Mouse (Mus musculus) olfactory bulb, adult 2 months (tissue): ENCODE data around the gene Rcor1. TPM values are rescaled to one million over a fixed set of nuclear protein-coding genes. Genes with fewer than 3 reads are reported as not detected.

Experiments
- H3K27ac ChIP-seq: fragments of 200-500 bp; 2 replicates; pipeline ENCODE4 v1.5.1; 2012; ENCODE audit warnings: low read depth, low read length; ENCODE audit not compliant: insufficient read depth
- H3K4me1 ChIP-seq: fragments of 200-500 bp; 2 replicates; pipeline ENCODE4 v1.6.1; 2012; ENCODE audit warnings: low read length; ENCODE audit not compliant: control insufficient read depth, insufficient read depth
- H3K4me3 ChIP-seq: fragments of 200-500 bp; 2 replicates; pipeline ENCODE4 v1.5.1; 2012; ENCODE audit warnings: mild to moderate bottlenecking, low read depth, low read length, moderate library complexity; ENCODE audit not compliant: insufficient read depth
- CTCF ChIP-seq: fragments of 200-500 bp; IDR thresholded peaks from 2 replicates; pipeline ENCODE4 v1.5.1; 2012; ENCODE audit warnings: low read depth, mild to moderate bottlenecking, low read length, moderate library complexity; ENCODE audit not compliant: insufficient read depth
- POLR2A ChIP-seq: fragments of 200-500 bp; IDR thresholded peaks from 2 replicates; pipeline ENCODE4 v1.6.1; 2012; ENCODE audit warnings: mild to moderate bottlenecking, low read depth, low read length, moderate library complexity; ENCODE audit not compliant: insufficient read depth
- WGBS: fragments of 180-500 bp; shearing (Covaris S2); methylation state at CpG from one replicate; pipeline ENCODE4 v1.1.7; 2018; 5-methylcytosine and 5-hydroxymethylcytosine counted together
- polyA plus RNA-seq: library from polyadenylated mRNA; stranded (reverse); fragments of >200 nt; gene quantifications from 2 replicates; pipeline ENCODE4 v1.2.4, GENCODE M21; 2012; ENCODE audit warnings: low replicate concordance; ENCODE audit not compliant: missing spikeins, insufficient read depth, insufficient read length

The Rcor1 gene
- polyA plus RNA-seq, 1 experiment: not detected

DNA sequence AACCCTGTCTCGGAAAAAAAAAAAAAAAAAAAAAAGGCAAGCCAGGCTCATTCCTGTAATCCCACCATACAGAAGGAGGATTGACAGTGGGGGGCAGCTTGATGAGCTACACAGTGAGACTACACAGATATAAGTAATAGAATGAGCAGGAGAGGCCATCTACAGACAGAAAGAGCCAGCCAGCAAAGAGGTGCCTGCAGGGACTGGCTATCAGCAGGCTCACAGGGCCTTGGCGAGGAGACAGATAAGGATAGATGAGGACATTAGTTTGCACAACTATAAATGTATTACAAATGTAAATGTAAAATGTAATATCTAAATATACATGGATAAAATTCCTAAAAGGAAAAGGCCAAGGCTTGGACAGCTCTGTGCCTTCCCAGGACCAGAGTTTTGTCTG lies 39.3 kb upstream of the Rcor1 start:
- H3K4me3 ChIP-seq: no peak overlapping the region
- TF ChIP-seq POLR2A (no peak), CTCF (no peak)
- 70% methylated on average over 2 of the region's 2 CpGs for WGBS
- no peak overlapping the region for H3K27ac ChIP-seq
- H3K4me1 ChIP-seq: no peaks in the 10 kb centered on the region

DNA sequence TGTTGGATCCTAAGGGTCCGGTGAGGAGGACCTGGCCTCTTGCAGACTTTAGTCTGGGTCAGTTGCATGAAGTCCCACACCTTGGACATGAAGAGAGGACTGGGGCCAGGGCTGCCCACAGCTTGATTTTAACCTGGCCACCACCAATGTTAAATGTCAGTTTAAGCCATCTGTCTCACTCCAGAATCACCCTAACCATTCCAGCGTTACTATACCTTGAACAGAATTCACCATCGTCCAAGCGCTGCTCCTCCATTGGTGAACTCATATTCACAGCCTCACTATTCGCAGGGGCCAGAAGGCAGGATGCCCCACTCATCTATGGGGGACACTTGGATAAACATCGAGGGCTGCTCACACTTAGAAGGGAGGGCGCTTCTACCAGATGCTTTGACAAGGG lies 38.2 kb upstream of the Rcor1 start:
- no peak overlapping the region for H3K4me3 ChIP-seq
- 95% methylated on average over 7 of the region's 7 CpGs for WGBS
- no peak for TF ChIP-seq POLR2A
- no peak for TF ChIP-seq CTCF

DNA sequence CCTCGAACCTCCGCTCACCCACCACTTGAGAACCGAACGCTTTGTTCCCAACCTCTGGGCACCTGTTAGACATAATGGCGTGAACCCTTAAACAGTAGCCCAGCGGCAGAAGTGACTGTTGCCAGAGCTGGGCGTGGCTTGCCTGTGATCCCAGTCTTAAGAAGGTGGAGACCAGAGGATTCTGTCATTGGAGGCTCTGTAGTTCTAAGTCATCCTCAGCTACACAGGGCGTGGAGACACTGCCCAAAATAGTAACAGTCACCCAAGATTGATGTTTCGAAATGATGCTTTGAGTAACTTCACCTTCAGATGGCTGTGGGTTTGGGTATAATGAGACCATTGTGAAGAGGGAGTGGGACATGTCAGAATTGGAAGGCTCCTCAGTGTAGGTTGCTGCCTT lies 35.0 kb upstream of the Rcor1 start:
- TF ChIP-seq CTCF: no peak
- no peak for TF ChIP-seq POLR2A
- WGBS: 85% methylated on average over 9 of the region's 9 CpGs
- Histone ChIP-seq H3K27ac (no peak overlapping the region), H3K4me1 (peaks cover 22% of the 10 kb centered on the region), H3K4me3 (no peak overlapping the region)

More for the DNA sequence above, 38.2 kb upstream of the Rcor1 start:
- Histone ChIP-seq H3K4me1 (no peaks in the 10 kb centered on the region), H3K27ac (no peak overlapping the region)

DNA sequence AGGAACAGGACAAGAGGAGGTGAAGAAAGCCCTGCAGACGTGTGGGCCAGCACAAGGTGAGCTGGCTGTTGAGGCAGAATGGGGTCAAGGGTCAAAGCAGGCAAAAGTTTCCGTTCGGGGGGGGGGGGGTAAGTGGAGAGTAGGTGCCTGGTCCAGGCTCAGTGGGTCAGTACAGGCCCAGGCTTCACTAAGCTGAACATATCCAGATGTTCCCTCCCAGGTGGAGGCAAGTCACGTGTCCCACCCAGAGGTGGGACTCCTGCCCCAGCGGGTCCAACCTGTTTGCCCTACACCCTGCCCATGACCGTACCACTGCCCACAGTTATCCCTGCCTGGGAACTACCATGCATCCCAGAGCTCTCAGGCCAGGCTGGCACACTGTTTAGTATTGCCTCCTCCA lies 33.3 kb upstream of the Rcor1 start:
- Histone ChIP-seq H3K27ac (no peak overlapping the region), H3K4me3 (no peak overlapping the region), H3K4me1 (peaks cover 22% of the 10 kb centered on the region)
- 82% methylated on average over 6 of the region's 6 CpGs for WGBS
- no peak for TF ChIP-seq CTCF

DNA sequence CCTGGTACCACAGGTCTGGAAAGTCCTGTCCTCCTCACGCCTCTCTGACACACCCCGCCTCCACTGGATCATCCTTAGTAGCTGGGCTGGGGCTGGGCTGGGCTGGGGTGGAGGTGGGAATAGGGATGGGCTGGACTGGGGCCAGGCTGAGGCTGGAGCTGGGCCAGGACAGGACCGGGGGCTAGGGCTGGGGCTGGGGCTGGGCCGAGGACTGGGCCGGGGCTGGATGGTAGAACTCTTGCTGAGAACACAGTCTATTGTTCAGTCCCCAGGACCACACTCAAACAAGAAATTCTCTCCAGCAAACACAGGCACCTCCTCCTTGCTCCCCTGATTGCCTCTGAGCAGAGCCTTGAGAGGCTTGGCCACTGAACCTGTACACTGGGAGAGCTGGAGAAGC lies 32.8 kb upstream of the Rcor1 start:
- H3K4me1 ChIP-seq: peaks cover 22% of the 10 kb centered on the region
- no peak overlapping the region for H3K4me3 ChIP-seq
- H3K27ac ChIP-seq: no peak overlapping the region
- TF ChIP-seq CTCF (no peak), POLR2A (no peak)
- 69% methylated on average over 5 of the region's 5 CpGs for WGBS

DNA sequence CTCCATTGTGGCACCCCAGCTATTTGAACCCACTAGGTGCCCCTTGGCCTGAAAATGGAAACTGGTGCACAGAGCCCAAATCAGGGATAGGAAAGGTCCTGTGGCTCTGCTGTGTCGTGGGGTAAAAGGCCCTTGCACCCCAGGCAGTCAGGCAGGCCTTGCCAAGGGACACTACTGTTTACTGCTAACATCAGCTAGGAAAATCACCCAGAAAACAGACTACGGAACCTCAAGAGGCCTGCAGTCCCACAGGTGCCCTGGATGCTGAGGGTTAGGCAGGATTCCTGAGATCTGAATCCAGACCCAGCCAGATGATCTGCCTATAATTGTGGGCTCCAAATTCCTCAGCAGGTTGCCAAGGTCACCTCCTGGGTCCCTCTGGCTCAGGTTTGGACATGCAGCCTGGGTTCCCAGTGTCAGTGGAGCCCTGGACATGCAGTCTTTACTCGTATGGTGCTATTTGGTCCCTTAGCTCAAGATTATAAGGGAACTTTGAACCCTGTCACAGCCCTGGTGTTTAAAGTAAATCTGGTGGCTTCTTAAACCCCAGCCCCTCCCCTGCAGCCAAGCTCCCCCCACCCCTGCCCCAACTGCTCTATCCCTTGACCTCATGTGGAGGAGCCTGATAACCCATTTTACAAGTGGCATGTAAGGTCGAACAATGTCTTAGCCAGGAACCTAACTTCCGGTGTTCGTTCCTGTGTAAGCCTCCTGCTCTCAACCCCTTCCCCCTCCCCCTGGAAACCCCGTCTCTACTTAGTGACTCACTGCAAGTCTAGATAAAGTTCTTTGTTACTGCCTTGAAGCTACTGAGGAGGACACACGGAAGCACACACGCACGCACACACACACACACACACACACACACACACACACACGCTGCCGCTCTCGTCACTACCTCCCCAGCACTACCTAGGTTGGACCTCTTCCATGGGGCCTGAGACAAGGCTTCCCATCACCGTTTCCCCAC lies 31.7 kb upstream of the Rcor1 start:
- WGBS: 58% methylated on average over 14 of the region's 14 CpGs
- peaks cover 22% of the 10 kb centered on the region for H3K4me1 ChIP-seq
- TF ChIP-seq CTCF (no peak), POLR2A (no peak)
- H3K27ac ChIP-seq: no peak overlapping the region
- H3K4me3 ChIP-seq: no peak overlapping the region

DNA sequence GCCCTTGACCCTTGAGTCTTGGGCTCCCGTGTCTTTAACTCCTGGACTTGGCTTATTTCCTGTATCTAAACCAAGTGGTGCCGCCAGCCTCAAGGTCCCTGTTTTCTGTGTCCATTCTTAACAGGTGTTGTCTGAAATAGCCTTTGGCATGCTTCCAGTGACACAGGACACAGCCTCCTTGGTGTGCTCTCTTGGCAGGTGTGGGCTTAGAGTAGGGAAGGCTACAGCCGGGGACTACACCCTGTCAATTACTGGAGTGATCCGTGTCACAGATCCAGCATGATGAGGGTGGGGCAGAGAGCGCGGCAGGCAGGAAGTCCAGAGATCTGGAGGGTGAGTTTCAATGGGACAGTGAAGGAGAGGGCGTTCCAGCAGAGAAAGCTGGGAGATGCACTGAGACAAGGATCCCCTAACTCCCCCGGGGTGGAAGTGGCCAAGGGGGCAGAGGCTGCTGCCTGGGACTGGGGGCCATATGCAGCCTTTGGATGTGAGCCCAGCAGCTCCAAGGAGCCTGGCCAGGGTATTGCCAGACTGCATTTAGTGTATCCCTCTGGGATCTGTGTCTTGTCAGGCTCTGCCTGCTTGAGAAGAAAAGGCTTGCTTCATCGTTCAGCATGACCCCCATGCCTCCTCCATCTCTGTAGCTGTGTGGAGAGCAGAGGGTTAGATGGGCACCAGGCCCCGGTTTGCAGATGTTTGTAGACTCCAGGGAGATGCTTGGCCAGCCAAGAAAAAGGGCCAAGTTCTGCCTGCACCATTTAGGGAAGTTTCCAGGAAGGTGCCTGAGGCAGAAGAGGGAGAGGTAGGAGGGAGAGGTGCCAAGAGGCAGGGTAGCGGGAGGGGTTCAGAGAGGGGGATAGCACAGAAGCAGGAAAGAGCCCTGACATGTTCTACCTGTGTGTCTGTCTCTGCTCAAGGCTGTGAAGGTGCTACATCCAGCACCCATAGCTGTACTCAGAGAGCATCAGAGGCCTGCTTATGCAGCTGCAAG lies 30.4 kb upstream of the Rcor1 start:
- 65% methylated on average over 11 of the region's 11 CpGs for WGBS
- Histone ChIP-seq H3K4me3 (no peak overlapping the region), H3K4me1 (peaks cover 22% of the 10 kb centered on the region), H3K27ac (no peak overlapping the region)
- TF ChIP-seq CTCF: no peak
- TF ChIP-seq POLR2A: no peak

DNA sequence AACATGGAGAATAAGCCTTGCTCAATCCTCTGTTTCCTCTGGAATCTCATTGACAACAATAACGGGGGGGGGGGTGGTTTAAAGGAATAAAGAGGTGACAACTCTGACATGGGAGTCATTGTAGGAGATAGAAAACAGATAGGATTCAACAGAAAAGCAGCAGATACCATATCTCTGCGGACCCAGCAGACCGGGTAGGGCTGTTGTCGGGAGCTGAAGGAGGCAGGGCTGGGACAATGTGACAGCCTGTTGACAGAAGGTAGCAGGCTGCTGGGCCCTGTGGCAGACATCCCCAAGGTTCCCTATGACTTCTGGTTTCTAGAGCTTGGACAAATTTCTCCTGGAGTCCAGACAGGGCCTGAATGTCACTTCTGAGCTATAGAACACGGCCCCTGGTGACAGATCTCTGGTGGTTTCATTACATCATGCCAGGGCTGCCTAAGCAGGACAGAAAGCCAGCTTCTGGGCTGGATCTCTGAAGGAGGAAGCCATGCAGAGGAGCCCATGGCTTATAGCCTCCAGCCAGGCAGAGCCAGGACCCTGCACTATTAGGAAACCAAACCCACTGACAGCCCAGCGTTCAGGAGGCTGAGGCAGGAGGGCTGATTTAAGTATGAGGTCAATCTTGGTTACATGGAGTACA lies 29.4 kb upstream of the Rcor1 start:
- Histone ChIP-seq H3K4me3 (no peak overlapping the region), H3K27ac (no peak overlapping the region), H3K4me1 (peaks cover 22% of the 10 kb centered on the region)
- TF ChIP-seq CTCF (no peak), POLR2A (no peak)
- 89% methylated on average over 6 of the region's 6 CpGs for WGBS

DNA sequence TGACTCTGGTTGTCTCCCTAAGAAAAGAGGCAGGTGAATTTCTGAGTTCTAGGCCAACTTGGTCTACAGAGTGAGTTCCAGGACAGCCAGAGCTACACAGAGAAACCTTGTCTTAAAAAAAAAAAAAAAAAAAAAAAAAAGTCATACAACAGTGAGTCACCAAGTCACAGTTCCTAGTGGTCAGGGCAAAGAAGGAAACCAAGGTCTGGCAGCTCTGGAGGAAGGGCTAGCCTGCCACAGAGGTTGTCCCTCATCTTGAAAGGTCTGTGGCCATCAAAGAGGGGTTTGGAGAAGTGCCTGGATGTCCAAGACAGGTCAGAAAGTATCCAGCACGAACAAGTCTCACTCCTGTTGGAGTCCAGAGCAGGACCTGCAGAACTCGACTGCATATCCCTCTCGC lies 22.3 kb upstream of the Rcor1 start:
- H3K4me3 ChIP-seq: no peak overlapping the region

More for the DNA sequence above, 22.3 kb upstream of the Rcor1 start:
- Histone ChIP-seq H3K4me1 (0 out of 2 replicates have a peak, but pooled peaks cover 2% of the 10 kb centered on the region), H3K27ac (no peak overlapping the region)
- TF ChIP-seq CTCF (no peak), POLR2A (no peak)
- 85% methylated on average over 3 of the region's 3 CpGs for WGBS
